Mouse (Mus musculus) adrenal gland, adult 18-20 months (tissue): ENCODE measurements around the gene Clpb. TPM values are rescaled to one million over a fixed set of nuclear protein-coding genes. Genes with fewer than 3 reads are reported as not detected.
A peak's percentile ranks its signal among the peaks of the same experiment; 100 is the strongest.
"Not testable (repeated sequence)": the region's sequence is repeated elsewhere in the genome, so short reads cannot be mapped to it uniquely, and the experiment has no call there.

ENCODE experiments used
- DNase-seq, 2 experiments: peaks; one replicate each; pipeline ENCODE4 v3.0.0; 2021 to 2022; ENCODE audit warnings: low spot score in 2 of 2
- long read RNA-seq, 2 experiments: library from polyadenylated mRNA; stranded (forward); transcript quantifications; one replicate each; pipeline ENCODE4 v2.0.0; 2021
- total RNA-seq, 2 experiments: library from RNA; stranded (reverse); gene quantifications; 1 replicate in 1 of 2; 2 replicates in 1 of 2; pipeline ENCODE4 v1.2.3; 2021

Clpb gene
- total RNA-seq, result 100 to 1,000 TPM in 1 of 2 experiments, 10 to 100 TPM in 1; 90.8 to 113 TPM
- long read RNA-seq, experiment 1, full-length matches to known transcripts, result 187 of 205 reads
- long read RNA-seq, experiment 1, partial matches to known transcripts, result 6 of 205 reads
- long read RNA-seq, experiment 1, other reads (novel, unspliced or antisense), result 12 of 205 reads
- long read RNA-seq, experiment 2, full-length matches to known transcripts, result 432 of 475 reads
- long read RNA-seq, experiment 2, partial matches to known transcripts, result 17 of 475 reads
- long read RNA-seq, experiment 2, other reads (novel, unspliced or antisense), result 26 of 475 reads

GRCm38 (mm10) chr7:101663514-101664159 is at the start of gene Clpb:
Gene Clpb, plus strand, starts transcription at chr7:101663633.
- DNase-seq, result peak; percentile 79

- peak; percentile 22 to 40 for DNase-seq
Measured at GRCm38 (mm10) chr7:101615406-101615805, 48.0 kb upstream of the Clpb start.

GRCm38 (mm10) chr7:101616136-101616835 is 47.1 kb upstream of the Clpb start:
- DNase-seq, result no peak

GRCm38 (mm10) chr7:101617438-101618165 is 45.8 kb upstream of the Clpb start:
- DNase-seq, result no peak

GRCm38 (mm10) chr7:101618273-101618672 is 45.2 kb upstream of the Clpb start:
- DNase-seq, result no peak

- peak; percentile 40 for DNase-seq
Measured at GRCm38 (mm10) chr7:101620373-101620772, 43.1 kb upstream of the Clpb start.

- DNase-seq, result not testable (repeated sequence)
Measured at GRCm38 (mm10) chr7:101621861-101622260, 41.6 kb upstream of the Clpb start.

- no peak for DNase-seq
Measured at GRCm38 (mm10) chr7:101624283-101624682, 39.1 kb upstream of the Clpb start.

- DNase-seq, result not testable (repeated sequence)
Measured at GRCm38 (mm10) chr7:101627166-101627565, 36.3 kb upstream of the Clpb start.

- no peak for DNase-seq
Measured at GRCm38 (mm10) chr7:101628481-101628880, 35.0 kb upstream of the Clpb start.

GRCm38 (mm10) chr7:101633629-101634177 is 29.7 kb upstream of the Clpb start:
- DNase-seq, result no peak

- DNase-seq, result no peak
Measured at GRCm38 (mm10) chr7:101634513-101634912, 28.9 kb upstream of the Clpb start.

- DNase-seq, result no peak
Measured at GRCm38 (mm10) chr7:101636056-101636455, 27.4 kb upstream of the Clpb start.

GRCm38 (mm10) chr7:101643879-101644278 is 19.6 kb upstream of the Clpb start:
- DNase-seq, result no peak

- DNase-seq, result no peak
Measured at GRCm38 (mm10) chr7:101649729-101650128, 13.7 kb upstream of the Clpb start.

GRCm38 (mm10) chr7:101650565-101650964 is 12.9 kb upstream of the Clpb start:
- no peak for DNase-seq

GRCm38 (mm10) chr7:101653681-101654209 is 9.7 kb upstream of the Clpb start:
- DNase-seq, result peak in 1 of 2 experiments; percentile 19

- DNase-seq, result no peak
Measured at GRCm38 (mm10) chr7:101654936-101655335, 8.5 kb upstream of the Clpb start.

- DNase-seq, result no peak
Measured at GRCm38 (mm10) chr7:101662006-101662405, 1.4 kb upstream of the Clpb start.

- peak in 1 of 2 experiments; percentile 20 for DNase-seq
Measured at GRCm38 (mm10) chr7:101666581-101666980, 3.1 kb downstream of the Clpb start.
